Mouse (Mus musculus) cerebellum, postnatal 36 days (tissue): ENCODE measurements around the gene Sipa1l3.

Experiments used
- DNase-seq, 2 experiments: peaks; one replicate each; pipeline ENCODE4 v3.0.0; 2021 to 2022; ENCODE audit warnings: mixed read lengths in 2 of 2

Gene Sipa1l3

GRCm38 (mm10) chr7:29441793-29442192, 76.6 kb downstream of the Sipa1l3 start:
- DNase-seq = no peak

- DNase-seq = no peak
Measured at GRCm38 (mm10) chr7:29441151-29441550, 77.3 kb downstream of the Sipa1l3 start.

GRCm38 (mm10) chr7:29438655-29439282, 79.7 kb downstream of the Sipa1l3 start:
- no peak for DNase-seq

DNA sequence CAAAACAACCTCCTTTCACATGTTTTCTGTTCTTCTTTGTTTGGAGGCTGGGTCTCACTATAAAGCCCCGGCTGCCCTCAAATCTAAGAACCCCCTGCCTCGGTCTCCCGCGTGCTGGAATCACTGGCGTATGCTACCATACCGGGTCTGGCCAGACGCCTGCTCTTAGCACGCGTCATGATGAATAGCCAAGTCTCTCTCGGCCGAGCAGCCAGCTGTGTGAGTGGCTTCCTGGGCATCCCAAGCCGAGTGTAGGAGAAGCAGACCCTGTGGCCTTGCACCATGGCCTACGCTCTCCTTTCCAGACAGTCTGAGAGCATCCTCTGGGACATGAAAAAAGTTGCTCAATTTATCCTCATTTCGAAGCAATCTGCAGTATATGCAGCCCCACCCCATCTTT, 80.2 kb downstream of the Sipa1l3 start:
- no peak for DNase-seq

DNA sequence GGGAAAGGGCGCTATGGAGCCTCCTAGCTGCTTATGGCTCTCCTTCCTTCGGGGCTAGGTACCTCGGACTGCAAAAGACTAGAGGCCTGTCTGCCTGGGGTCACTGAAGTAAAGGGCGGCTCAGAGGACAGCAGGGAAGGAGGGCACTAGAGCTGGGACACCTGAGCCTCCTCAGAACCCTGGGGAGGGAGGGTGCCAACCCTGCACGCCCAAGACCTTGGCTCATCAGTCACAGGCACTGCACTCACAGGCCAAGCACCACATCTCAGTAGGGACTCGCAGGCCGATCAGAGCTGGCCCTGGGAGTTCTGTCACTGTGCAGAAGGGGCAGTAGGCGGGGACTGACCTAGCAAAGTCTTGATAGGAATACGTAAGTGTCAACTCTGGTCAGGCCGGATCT, 81.4 kb downstream of the Sipa1l3 start:
- DNase-seq = no peak

GRCm38 (mm10) chr7:29434313-29435035, 84.0 kb downstream of the Sipa1l3 start:
- no peak for DNase-seq

- no peak for DNase-seq
Measured at GRCm38 (mm10) chr7:29433725-29434124, 84.7 kb downstream of the Sipa1l3 start.

GRCm38 (mm10) chr7:29432947-29433553, 85.4 kb downstream of the Sipa1l3 start:
- DNase-seq = no peak

DNA sequence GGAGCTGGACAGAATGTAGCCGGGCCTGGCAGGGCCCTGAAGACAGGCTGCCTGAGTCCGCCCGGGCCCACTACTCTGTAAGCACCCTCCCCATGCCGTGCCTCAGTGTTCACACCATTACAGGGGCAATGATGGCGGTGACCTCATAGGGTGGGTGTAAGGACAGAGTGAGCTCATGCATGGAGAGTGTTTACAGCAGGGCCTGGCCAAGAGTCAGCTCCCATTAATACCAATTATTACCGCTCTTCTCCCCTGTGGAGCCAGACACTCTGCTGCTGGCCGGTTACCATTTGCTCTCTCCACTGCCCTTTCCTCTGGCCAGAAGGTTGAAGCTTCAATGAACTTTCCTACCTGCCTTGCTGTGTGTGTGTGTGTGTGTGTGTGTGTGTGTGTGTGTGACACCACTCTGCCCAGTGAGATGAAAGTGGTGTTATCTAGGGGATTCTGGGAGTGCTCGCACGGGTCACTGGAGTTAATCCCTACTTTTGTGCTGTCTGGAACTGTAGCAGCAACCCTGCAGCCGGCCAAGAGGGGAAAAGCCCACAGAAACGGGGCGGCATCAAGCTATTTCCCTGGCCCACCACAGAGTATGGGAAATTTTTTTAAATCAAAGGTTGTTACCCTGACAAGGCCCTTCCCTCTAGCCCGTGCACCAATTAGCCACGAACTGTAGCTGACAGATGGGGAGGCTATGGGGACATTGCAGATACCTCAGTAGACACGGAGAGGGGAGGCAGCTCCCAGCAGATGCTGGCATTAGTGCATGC, 86.1 kb downstream of the Sipa1l3 start:
- no peak for DNase-seq

DNA sequence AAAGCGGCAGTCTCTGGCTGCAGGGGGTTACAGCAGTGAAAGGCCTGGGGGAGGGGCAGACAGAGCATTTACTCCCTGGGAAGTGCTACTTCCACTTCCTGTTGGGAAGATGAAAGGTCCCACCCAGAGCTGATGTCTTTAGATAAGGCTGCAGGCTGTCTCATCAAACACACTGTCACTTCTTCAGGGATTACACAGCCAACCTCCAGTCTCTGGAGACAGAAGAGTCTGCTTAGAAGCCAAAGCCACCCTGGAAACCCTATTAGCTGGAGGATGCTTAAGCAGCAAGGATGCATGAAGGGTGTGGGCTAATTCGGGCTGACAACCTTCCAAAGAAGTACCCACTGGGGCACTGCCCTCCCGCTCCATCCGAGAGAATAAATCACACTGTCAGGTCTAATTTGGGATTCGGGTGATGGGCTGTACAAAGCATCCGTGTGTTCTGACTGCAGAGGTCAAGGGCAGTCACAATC, 87.7 kb downstream of the Sipa1l3 start:
- DNase-seq = no peak

GRCm38 (mm10) chr7:29426056-29426455, 92.4 kb downstream of the Sipa1l3 start:
- peak in 1 of 2 experiments; percentile 52 for DNase-seq

DNA sequence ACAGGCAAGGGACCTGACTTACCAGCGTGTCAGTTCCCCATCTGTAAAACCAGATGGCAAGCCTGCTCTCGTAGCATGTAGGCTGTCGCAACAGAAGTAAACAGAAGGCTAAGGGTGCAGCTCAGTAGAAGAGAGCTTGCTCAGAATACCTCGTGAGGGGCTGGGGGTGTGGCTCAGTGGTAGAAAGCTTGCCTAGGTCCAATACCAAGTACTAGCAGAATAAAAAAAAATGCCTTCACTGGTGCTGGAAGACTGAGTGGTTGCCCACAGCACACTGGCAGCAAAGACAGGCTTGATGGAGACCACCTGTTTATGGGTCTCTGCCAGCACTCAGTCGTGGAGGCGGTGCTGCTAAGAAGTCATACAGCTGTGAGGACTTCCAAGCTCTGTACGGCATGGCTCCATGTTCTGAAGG, 93.0 kb downstream of the Sipa1l3 start:
- DNase-seq = no peak

GRCm38 (mm10) chr7:29424690-29425089, 93.8 kb downstream of the Sipa1l3 start:
- DNase-seq = no peak

GRCm38 (mm10) chr7:29421909-29422244, 96.6 kb downstream of the Sipa1l3 start:
- no peak for DNase-seq

DNA sequence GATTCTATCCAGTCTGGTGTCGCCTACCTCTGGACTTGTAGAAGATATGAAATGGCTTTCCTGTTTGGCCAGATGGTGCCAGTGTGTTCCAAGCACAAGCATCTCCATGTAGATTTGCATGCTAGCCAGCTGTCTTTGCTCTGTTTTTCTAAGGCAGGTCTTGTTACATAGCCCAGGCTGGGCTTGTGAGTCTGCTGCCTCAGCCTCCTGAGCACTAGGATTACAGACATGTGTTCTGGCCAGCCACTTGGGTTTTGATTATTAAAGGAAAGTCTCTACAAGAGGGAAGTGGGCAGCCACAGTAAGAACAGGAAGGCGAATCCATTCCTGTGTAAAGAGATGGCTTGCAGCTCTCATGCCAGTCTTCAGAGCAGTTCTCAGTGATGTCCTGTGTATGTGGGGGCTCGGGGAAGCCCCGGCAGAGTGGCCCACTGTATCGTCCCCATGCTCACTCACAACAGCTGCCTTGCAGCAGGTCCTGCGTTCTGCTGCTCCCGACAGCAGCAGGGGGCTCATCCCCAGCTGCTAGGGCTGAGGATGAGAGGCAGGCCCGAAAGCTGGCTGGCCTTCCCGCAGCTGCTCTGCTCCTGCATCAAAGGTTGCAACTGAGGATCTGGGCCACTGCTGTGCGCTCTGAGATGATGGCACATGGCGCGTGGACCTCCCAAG, 97.1 kb downstream of the Sipa1l3 start:
- DNase-seq = no peak

DNA sequence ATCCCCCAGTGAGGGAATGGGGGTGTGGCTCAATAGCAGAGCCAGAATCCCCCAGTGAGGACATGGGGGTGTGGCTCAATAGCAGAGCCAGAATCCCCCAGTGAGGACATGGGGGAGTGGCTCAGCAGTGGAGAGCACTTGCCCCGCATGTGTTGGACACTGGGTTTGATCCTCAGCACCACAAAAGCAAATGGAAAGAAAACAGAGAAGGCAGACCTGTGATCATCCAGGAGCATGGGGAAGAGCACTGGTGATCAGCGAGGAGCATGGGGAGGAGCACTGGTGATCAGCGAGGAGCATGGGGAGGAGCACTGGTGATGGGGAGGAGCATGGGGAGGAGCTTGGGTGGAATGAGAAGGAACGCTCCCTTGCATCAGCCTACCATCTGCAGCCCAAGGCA, 98.6 kb downstream of the Sipa1l3 start:
- no peak for DNase-seq

DNA sequence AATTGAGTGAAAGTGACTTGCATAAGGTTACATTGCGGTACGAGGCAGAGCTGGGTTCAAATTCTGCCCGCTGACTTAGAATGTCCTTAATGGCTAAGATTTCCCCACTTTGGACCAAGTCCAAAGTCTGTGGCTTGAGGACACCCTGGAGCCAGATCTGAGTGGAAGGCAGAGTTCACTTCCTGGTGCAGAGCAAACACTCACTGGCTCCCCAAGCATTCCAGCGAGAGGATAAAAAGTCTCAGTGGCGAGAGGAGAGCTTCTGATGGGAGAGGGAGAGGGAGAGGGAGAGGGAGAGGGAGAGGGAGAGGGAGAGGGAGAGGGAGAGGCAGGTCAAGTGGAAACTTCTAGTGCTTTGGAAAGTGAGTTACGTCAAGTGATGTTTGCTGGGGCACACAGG, 100.2 kb downstream of the Sipa1l3 start:
- DNase-seq = no peak

DNA sequence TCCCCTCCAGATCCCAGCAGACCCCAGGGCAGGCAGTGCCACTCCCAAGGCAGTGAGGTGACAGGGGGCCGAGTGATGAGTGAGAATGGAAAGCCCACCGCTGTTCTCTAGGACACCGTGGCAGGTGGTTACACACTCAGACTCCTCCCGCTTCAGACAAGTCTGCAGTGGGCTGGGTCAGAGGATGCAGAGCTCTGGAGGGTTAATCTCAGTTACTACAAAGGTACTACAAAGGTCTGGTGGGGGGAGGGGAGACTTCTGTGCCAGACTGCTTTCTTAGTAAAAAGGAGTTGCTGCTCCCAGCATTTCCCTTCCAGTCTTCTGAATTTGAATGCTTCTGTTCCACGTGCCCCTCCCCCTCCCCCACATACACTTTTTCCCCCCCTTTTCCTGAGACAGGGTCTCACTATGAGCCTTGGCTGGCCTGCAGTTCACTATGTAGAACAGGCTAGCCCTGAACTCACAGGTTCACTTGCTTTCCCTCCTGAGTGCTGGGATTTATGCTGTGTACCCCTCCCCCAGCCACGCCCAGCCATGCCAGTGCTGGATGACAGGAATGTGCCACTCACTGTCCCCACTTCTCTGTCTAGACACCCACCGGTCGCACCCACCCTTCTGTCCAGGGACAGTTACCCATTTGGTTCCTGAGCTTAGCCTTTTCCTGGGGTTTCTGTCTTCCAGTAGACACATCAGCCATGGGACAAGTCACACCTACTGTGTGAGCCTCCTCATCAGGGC, 100.9 kb downstream of the Sipa1l3 start:
- DNase-seq = no peak

- no peak for DNase-seq
Measured at GRCm38 (mm10) chr7:29416906-29417305, 101.5 kb downstream of the Sipa1l3 start.

DNA sequence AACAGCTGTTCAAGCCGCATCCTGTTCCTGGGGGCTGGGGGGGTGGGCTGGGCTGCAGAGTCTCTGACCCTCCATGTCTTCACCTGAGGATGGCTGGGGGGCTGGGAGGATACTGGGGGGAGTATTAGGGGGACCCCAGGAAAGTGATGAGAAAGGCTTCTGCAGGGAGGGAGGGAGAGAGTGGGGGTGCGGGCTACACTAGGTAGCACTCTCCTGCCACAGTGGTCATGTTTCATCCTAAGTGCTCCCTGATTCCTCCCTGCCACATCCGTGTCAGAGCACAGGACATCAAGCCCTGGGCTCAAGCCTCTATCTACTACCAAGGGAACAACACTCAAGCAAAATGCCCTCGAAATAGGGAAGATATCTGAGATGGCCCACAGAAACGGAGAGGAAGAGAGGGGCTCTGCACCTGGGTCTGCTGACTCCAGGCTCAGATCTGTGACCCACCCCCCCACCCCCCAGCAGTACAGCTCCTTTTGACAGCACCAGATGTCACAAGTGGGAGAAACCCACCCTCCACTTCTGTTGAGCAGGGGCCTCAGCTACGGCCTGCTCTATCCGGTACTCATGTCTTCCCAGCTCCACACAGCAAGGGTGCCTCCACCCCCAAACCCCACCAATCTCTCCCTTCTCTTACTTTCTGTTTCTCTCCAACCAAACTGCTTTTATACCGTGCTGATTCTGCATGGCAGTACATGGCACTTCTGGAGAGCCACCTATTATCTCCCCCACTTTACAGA, 106.4 kb downstream of the Sipa1l3 start:
- DNase-seq = no peak

DNA sequence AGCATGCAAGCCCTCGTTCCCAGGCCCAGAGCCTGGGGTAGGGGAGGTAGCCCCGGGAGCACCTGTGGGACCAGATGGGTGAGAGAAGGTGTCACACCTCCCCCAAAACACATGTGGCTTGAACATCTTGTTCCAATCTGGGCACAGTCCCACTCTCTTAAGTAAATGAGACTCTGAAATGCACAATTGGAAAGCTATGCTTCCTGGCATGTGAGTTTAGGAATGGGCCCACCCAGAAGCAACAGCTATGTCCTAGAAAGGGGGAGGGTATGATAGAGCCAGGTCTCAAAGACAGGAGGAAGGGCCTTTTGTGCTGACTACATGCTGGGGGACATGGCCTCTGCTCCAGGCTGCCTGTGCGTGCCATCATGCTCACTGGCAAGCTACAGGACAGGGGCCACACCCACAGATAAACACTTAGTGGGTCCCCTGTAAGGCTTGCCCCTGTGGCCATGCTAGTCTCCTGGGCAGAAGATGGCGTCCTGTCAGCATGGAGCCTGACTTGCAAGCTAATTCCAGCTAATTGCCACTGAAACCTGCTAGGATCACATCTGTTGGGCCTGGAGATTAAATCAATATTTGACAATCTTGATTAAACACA, 107.1 kb downstream of the Sipa1l3 start:
- DNase-seq = no peak
